Mouse (Mus musculus): ENCODE data around the gene Hcst. TPM values are rescaled to one million over a fixed set of nuclear protein-coding genes. Genes with fewer than 3 reads are reported as not detected.

The Hcst gene
- total RNA-seq, 4 experiments from 2014 or later: not detected

- DNase-seq (ENCODE audit: low spot score in 2 of 2): no peak
Measured at GRCm38 (mm10) chr7:30380061-30380460, 39.6 kb downstream of the Hcst start.

DNA sequence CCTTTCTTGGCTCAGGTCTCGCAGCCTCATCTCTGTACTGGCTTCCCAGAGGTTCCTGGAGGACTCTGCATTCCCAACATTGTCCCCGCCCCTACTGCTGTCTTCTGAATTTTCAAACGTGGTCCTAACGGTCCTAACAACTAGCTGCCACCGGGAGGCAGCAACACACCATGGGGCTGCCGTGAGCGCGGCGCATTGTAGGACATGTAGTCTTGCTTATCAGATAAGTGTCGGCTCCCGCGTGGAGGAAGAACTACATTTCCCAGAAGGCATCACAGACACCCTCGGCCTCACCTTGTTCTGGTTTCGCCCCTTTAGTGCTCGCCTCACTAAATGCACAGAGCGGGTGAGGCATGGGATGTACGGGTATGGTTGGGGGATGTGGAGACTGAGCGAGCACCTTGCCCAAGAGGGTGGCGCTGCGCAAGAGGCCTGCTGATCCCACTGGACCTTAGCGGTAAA is 46.1 kb downstream of the Hcst start:
- DNase-seq (ENCODE audit: low spot score in 2 of 2): peak; percentile 87 to 91

Other genes with a start within 250 kb of the Hcst start
- 100 to 1,000 TPM; 730 to 997 (median 888) TPM for gene Cox7a1, start 235.7 kb downstream of the Hcst start, total RNA-seq (2022)
- gene Capns1, start 221.0 kb downstream of the Hcst start, total RNA-seq (2022): 100 to 1,000 TPM; 164 to 196 (median 175) TPM
- 10 to 100 TPM; 55.8 to 67.4 (median 62.3) TPM for gene Polr2i, start 187.9 kb downstream of the Hcst start, total RNA-seq (2022)
- gene Tbcb, start 187.6 kb downstream of the Hcst start, total RNA-seq (2022): 10 to 100 TPM; 26.8 to 38.6 (median 31.1) TPM
- gene Ovol3, start 184.1 kb downstream of the Hcst start, total RNA-seq (2022): not detected
- gene Thap8, start 139.8 kb downstream of the Hcst start, total RNA-seq (2022): not detected
- gene Wdr62, start 139.4 kb downstream of the Hcst start, total RNA-seq (2022): 1 to 10 TPM in 3 of 4 experiments, under 1 TPM in 1; 0.90 to 2.3 (median 1.4) TPM
- gene Clip3, start 128.1 kb downstream of the Hcst start, total RNA-seq (2022): 1 to 10 TPM; 1.1 to 7.3 (median 3.4) TPM
- gene Alkbh6, start 111.1 kb downstream of the Hcst start, total RNA-seq (2022): 10 to 100 TPM; 21.4 to 31.1 (median 26.4) TPM
- 1 to 10 TPM in 2 of 4 experiments, under 1 TPM in 1, not detected in 1; 0.73 to 1.7 (median 1.3) TPM for gene Syne4, start 105.0 kb downstream of the Hcst start, total RNA-seq (2022)
- under 1 TPM; 0.32 to 0.92 (median 0.53) TPM for gene E130208F15Rik, start 98.1 kb downstream of the Hcst start, total RNA-seq (2022)
- 1 to 10 TPM; 5.9 to 8.7 (median 7.5) TPM for gene Sdhaf1, start 96.0 kb downstream of the Hcst start, total RNA-seq (2022)
- gene Lrfn3, start 57.1 kb downstream of the Hcst start, total RNA-seq (2022): 1 to 10 TPM; 4.5 to 7.5 (median 5.6) TPM
- gene Tyrobp, start 6.1 kb downstream of the Hcst start, total RNA-seq (2022): 1 to 10 TPM in 2 of 4 experiments, under 1 TPM in 2; 0.82 to 5.5 (median 2.1) TPM
- under 1 TPM in 1 of 4 experiments, not detected in 3; 0.40 TPM for gene Nfkbid, start 1.9 kb upstream of the Hcst start, total RNA-seq (2022)
- 1 to 10 TPM in 1 of 4 experiments, under 1 TPM in 3; 0.46 to 1.5 (median 0.71) TPM for gene Aplp1, start 25.7 kb upstream of the Hcst start, total RNA-seq (2022)
- gene Kirrel2, start 37.8 kb upstream of the Hcst start, total RNA-seq (2022): not detected
- not detected for gene Nphs1, start 38.5 kb upstream of the Hcst start, total RNA-seq (2022)
- not detected for gene Prodh2, start 73.8 kb upstream of the Hcst start, total RNA-seq (2022)
- gene Arhgap33, start 115.2 kb upstream of the Hcst start, total RNA-seq (2022): under 1 TPM; 0.09 to 0.72 (median 0.27) TPM
- 1,000 to 10,000 TPM in 3 of 4 experiments, 100 to 1,000 TPM in 1; 959 to 1,157 (median 1,030) TPM for gene Hspb6, start 132.3 kb upstream of the Hcst start, total RNA-seq (2022)
- 1 to 10 TPM; 2.6 to 6.2 (median 3.7) TPM for gene Proser3, start 132.4 kb upstream of the Hcst start, total RNA-seq (2022)
- gene Lin37, start 140.0 kb upstream of the Hcst start, total RNA-seq (2022): 10 to 100 TPM in 3 of 4 experiments, 1 to 10 TPM in 1; 8.1 to 12.4 (median 11.0) TPM
- 10 to 100 TPM; 53.4 to 57.5 (median 56.9) TPM for gene U2af1l4, start 143.4 kb upstream of the Hcst start, total RNA-seq (2022)
- gene Gm49396, start 143.5 kb upstream of the Hcst start, total RNA-seq (2022): 1 to 10 TPM in 3 of 4 experiments, under 1 TPM in 1; 0.56 to 1.9 (median 1.5) TPM
- 100 to 1,000 TPM; 140 to 149 (median 146) TPM for gene Psenen, start 143.8 kb upstream of the Hcst start, total RNA-seq (2022)
- gene Igflr1, start 145.6 kb upstream of the Hcst start, total RNA-seq (2022): under 1 TPM; 0.31 to 0.85 (median 0.65) TPM
- 10 to 100 TPM; 10.9 to 15.2 (median 13.0) TPM for gene Kmt2b, start 168.9 kb upstream of the Hcst start, total RNA-seq (2022)
- gene Zbtb32, start 179.1 kb upstream of the Hcst start, total RNA-seq (2022): not detected
- under 1 TPM in 1 of 4 experiments, not detected in 3; 0.20 TPM for gene Upk1a, start 193.0 kb upstream of the Hcst start, total RNA-seq (2022)
- gene Cox6b1, start 206.3 kb upstream of the Hcst start, total RNA-seq (2022): 1,000 to 10,000 TPM; 1,165 to 1,556 (median 1,355) TPM
- gene Etv2, start 216.0 kb upstream of the Hcst start, total RNA-seq (2022): not detected
- 10 to 100 TPM; 35.6 to 41.1 (median 38.5) TPM for gene Rbm42, start 230.5 kb upstream of the Hcst start, total RNA-seq (2022)
- 1 to 10 TPM; 2.0 to 4.3 (median 4.0) TPM for gene Haus5, start 245.1 kb upstream of the Hcst start, total RNA-seq (2022)